In genomic region chr4:149864395-149864794, GRCm38 (mm10) we compare ENCODE assay signal across 24 mouse cellular contexts.
DNase-seq lines count a peak whose midpoint lies in the region; ATAC-seq lines count a peak whose summit lies in the region.
"Had no signal": no experiment of that assay in that cellular context is flagged by ENCODE, and none has a peak within 500 bp of the region (broad histone marks: within the 10 kb centered on the region; RNA-seq: fewer than 3 reads in every experiment).

No protein-coding gene starts in this region.

- no peaks in the 10 kb centered on the region for H3K36me3 ChIP-seq in erythroblast, embryonic 14.5 days (ENCODE audit: control insufficient read depth)
- no peaks in the 10 kb centered on the region for H3K36me3 ChIP-seq in intestine, embryonic 15.5 days
- H3K36me3 ChIP-seq: forebrain, embryonic 12.5 days; forebrain, embryonic 15.5 days; heart, embryonic 12.5 days; heart, embryonic 15.5 days; hindbrain, embryonic 10.5 days; hindbrain, embryonic 13.5 days had no signal

- H3K27me3 ChIP-seq in erythroblast, embryonic 14.5 days (ENCODE audit: control insufficient read depth) = no peaks in the 10 kb centered on the region
- no peaks in the 10 kb centered on the region for H3K27me3 ChIP-seq in intestine, embryonic 15.5 days (replicated peaks)
- H3K27me3 ChIP-seq: forebrain, embryonic 12.5 days; forebrain, embryonic 15.5 days; heart, embryonic 12.5 days; heart, embryonic 15.5 days; hindbrain, embryonic 13.5 days had no signal

- no peak overlapping the region for H3K9ac ChIP-seq in intestine, embryonic 15.5 days
- H3K9ac ChIP-seq: forebrain, embryonic 12.5 days; forebrain, embryonic 15.5 days; heart, embryonic 12.5 days; heart, embryonic 15.5 days; hindbrain, embryonic 13.5 days had no signal

- no peaks in the 10 kb centered on the region for H3K9me3 ChIP-seq in erythroblast, embryonic 14.5 days (ENCODE audit: control insufficient read depth, low read length)
- H3K9me3 ChIP-seq in intestine, embryonic 15.5 days = no peaks in the 10 kb centered on the region
- H3K9me3 ChIP-seq: forebrain, embryonic 12.5 days; forebrain, embryonic 15.5 days; heart, embryonic 12.5 days; heart, embryonic 15.5 days; hindbrain, embryonic 10.5 days; hindbrain, embryonic 13.5 days had no signal

- peak overlapping the region; percentile 44 for H3K4me3 ChIP-seq in erythroblast, embryonic 14.5 days (replicated peaks)
- no peak overlapping the region for H3K4me3 ChIP-seq in intestine, embryonic 15.5 days (replicated peaks)
- H3K4me3 ChIP-seq: forebrain, embryonic 12.5 days; forebrain, embryonic 15.5 days; heart, embryonic 12.5 days; heart, embryonic 15.5 days; hindbrain, embryonic 10.5 days; hindbrain, embryonic 13.5 days had no signal

- H3K4me1 ChIP-seq in erythroblast, embryonic 14.5 days (ENCODE audit: control insufficient read depth) = peaks cover 46% of the 10 kb centered on the region
- peaks cover 9% of the 10 kb centered on the region; the same call in 1 of the 2 replicates for H3K4me1 ChIP-seq in intestine, embryonic 15.5 days (replicated peaks)
- H3K4me1 ChIP-seq: forebrain, embryonic 12.5 days; forebrain, embryonic 15.5 days; hindbrain, embryonic 13.5 days had no signal

- H3K4me2 ChIP-seq in intestine, embryonic 15.5 days (replicated peaks) = no peak overlapping the region
- H3K4me2 ChIP-seq: forebrain, embryonic 12.5 days; forebrain, embryonic 15.5 days; heart, embryonic 12.5 days; heart, embryonic 15.5 days; hindbrain, embryonic 13.5 days had no signal

- ATAC-seq in erythroblast, adult 5-6 weeks (replicated peaks; ENCODE audit: low FRiP score, poor library complexity, severe bottlenecking) = no peak
- no peak for ATAC-seq in intestine, embryonic 15.5 days
- ATAC-seq: activated CD4-positive, CD25-positive, alpha-beta regulatory T cell, adult 4 months; forebrain, embryonic 15.5 days; hindbrain, embryonic 16.5 days had no signal

- DNase-seq in adrenal gland, adult 2 months = peak; percentile 23
- no peak for DNase-seq in adrenal gland, adult 18-20 months (ENCODE audit: low spot score in 2 of 2)
- peak; percentile 56 for DNase-seq in ovary, postnatal 36 days (ENCODE audit: low spot score)
- DNase-seq in ovary, adult 18-20 months (ENCODE audit: low spot score) = no peak
- DNase-seq: adrenal gland, postnatal 25 days; cerebellum, adult 2 months; cerebellum, adult 9-11 months; cerebellum, postnatal 36 days; embryo, embryonic 11 days; gastrocnemius, postnatal 25 days; heart, adult 18-20 months; heart, postnatal 10 days; heart, postnatal 36 days had no signal

- no peak overlapping the region for H3K27ac ChIP-seq in intestine, embryonic 15.5 days
- H3K27ac ChIP-seq: forebrain, embryonic 12.5 days; forebrain, embryonic 15.5 days; heart, embryonic 15.5 days; hindbrain, embryonic 10.5 days; hindbrain, embryonic 13.5 days had no signal

- 68% methylated on average over 4 of the region's 4 CpGs for WGBS in intestine, embryonic 15.5 days

Comparison
In these comparisons a context has a peak if more than half of its experiments do, and no peak if none do; other contexts are left out.
1. DNase-seq: peak in adrenal gland, adult 2 months (single experiment) and ovary, postnatal 36 days (single experiment); none in adrenal gland, adult 18-20 months (0 of 2) and ovary, adult 18-20 months (single experiment).